Mouse (Mus musculus): Measurements from ENCODE around the gene Gprin1. TPM values are rescaled to one million over a fixed set of nuclear protein-coding genes. Genes with fewer than 3 reads are reported as not detected.

The Gprin1 gene
- polyA plus RNA-seq, 1 experiment from 2014 or later = not detected

- H3K4me1 ChIP-seq (ENCODE audit: insufficient read depth) = peaks cover 41% of the 10 kb centered on the region
Observed at GRCm38 (mm10) chr13:54690151-54690740, 59.4 kb downstream of the Gprin1 start.

DNA sequence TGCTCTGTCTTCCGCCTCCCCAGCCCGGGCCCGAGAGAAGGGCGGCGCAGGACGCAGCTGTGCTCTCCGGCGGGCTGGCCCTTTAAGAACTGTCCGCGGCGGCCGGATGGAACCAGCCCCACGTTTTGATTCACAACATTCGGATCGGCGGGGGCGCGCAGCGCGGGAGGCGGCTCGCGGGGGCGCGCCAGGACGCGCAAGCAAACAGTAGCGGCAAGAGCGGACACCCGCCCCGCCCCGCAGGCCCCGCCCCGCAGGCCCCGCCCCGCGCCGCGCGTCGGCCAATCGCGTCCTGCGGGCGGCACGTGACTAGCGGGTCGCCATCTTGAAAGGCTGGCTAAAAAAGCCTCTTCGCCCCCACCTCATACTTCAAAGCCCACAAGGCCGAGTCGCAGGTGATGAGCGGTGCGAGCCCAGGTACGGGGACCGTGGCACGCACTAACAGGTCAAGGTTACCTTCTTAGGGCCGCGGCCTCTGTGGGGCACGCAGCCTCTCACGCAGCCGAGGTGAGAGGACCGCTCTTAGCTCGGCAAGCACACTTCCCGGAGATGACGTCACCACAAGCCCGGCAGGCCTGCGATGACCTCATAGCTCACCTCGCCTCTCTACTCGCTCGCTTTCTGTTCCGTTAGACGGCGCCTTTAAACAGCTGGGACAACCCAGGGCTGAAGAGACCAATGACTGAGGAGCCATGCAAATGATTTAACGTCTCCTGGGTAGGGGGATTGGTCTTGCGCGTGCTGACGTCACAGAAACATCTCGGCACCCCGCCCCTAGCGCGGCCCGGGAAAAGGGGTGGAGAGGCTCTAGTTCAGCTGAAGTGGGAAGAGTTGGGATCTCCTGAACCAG is 61.9 kb downstream of the Gprin1 start:
- under 1% methylated on average over 78 of the region's 82 CpGs for WGBS (ENCODE audit: insufficient replicate concordance)
- H3K9me3 ChIP-seq (ENCODE audit: low read length) = no peaks in the 10 kb centered on the region
- TF ChIP-seq EP300 (IDR thresholded peaks at IDR 0.05; ENCODE audit: low read depth) (no peak; the same call in 1 of the 2 replicates), CTCF (IDR thresholded peaks at IDR 0.05; ENCODE audit: low read depth) (no peak)
- H3K4me1 ChIP-seq (ENCODE audit: insufficient read depth) = peaks cover 47% of the 10 kb centered on the region
- peak overlapping the region; percentile 91 for H3K9ac ChIP-seq (replicated peaks)
- peak overlapping the region; percentile 90 for H3K4me3 ChIP-seq (ENCODE audit: low read depth, low read length)
- H3K36me3 ChIP-seq (replicated peaks; ENCODE audit: insufficient read depth, low read length) = peaks cover 13% of the 10 kb centered on the region
- DNase-seq = peak; percentile 99
- H3K4me2 ChIP-seq (ENCODE audit: low read depth, low read length) = peak overlapping the region; percentile 80
- no peaks in the 10 kb centered on the region for H3K27me3 ChIP-seq (ENCODE audit: insufficient read depth, low read length)
- H3K27ac ChIP-seq (ENCODE audit: low read depth) = peak overlapping the region; percentile 99
- peak; percentile 88 for ATAC-seq

More at GRCm38 (mm10) chr13:54690151-54690740, 59.4 kb downstream of the Gprin1 start:
- Histone ChIP-seq H3K4me3 (ENCODE audit: low read depth, low read length) (no peak overlapping the region), H3K9ac (replicated peaks) (0 out of 2 replicates have a peak overlapping the region, but pooled peaks have one; percentile 12), H3K4me2 (ENCODE audit: low read depth, low read length) (no peak overlapping the region), H3K9me3 (ENCODE audit: low read length) (no peaks in the 10 kb centered on the region), H3K36me3 (replicated peaks; ENCODE audit: insufficient read depth, low read length) (no peaks in the 10 kb centered on the region), H3K27me3 (ENCODE audit: insufficient read depth, low read length) (no peaks in the 10 kb centered on the region), H3K27ac (ENCODE audit: low read depth) (no peak overlapping the region)
- WGBS (ENCODE audit: insufficient replicate concordance) = 90% methylated on average over 8 of the region's 8 CpGs
- DNase-seq = no peak
- ATAC-seq = no peak
- TF ChIP-seq EP300 (IDR thresholded peaks at IDR 0.05; ENCODE audit: low read depth) (no peak), CTCF (IDR thresholded peaks at IDR 0.05; ENCODE audit: low read depth) (no peak)

GRCm38 (mm10) chr13:54687096-54687495 is 62.6 kb downstream of the Gprin1 start:
- peaks cover 40% of the 10 kb centered on the region for H3K4me1 ChIP-seq (ENCODE audit: insufficient read depth)
- peak overlapping the region; percentile 99 for H3K27ac ChIP-seq (ENCODE audit: low read depth)
- H3K9me3 ChIP-seq (ENCODE audit: low read length) = no peaks in the 10 kb centered on the region
- H3K4me2 ChIP-seq (ENCODE audit: low read depth, low read length) = peak overlapping the region; percentile 80
- TF ChIP-seq EP300 (IDR thresholded peaks at IDR 0.05; ENCODE audit: low read depth) (no peak), CTCF (IDR thresholded peaks at IDR 0.05; ENCODE audit: low read depth) (no peak)
- H3K27me3 ChIP-seq (ENCODE audit: insufficient read depth, low read length) = no peaks in the 10 kb centered on the region
- peaks cover 20% of the 10 kb centered on the region for H3K36me3 ChIP-seq (replicated peaks; ENCODE audit: insufficient read depth, low read length)
- H3K9ac ChIP-seq (replicated peaks) = peak overlapping the region; percentile 91
- DNase-seq = peak; percentile 79
- WGBS (ENCODE audit: insufficient replicate concordance) = 0% methylated on average over 31 of the region's 35 CpGs
- peak overlapping the region; percentile 90 for H3K4me3 ChIP-seq (ENCODE audit: low read depth, low read length)
- peak; percentile 41 for ATAC-seq

Other genes starting within 250 kb of the Gprin1 start
- gene Simc1, start 246.1 kb downstream of the Gprin1 start, polyA plus RNA-seq (2015; fragmentation: Nextera tagmentation; extraction: Ambion mirVana) = 1.5 TPM in 2 replicates
- 40.9 and 41.6 TPM in 2 replicates for gene 4833439L19Rik, start 184.4 kb downstream of the Gprin1 start, polyA plus RNA-seq (2015; fragmentation: Nextera tagmentation; extraction: Ambion mirVana)
- 7.0 and 7.1 TPM in 2 replicates for gene Arl10, start 174.9 kb downstream of the Gprin1 start, polyA plus RNA-seq (2015; fragmentation: Nextera tagmentation; extraction: Ambion mirVana)
- 41.1 and 42.3 TPM in 2 replicates for gene Nop16, start 159.8 kb downstream of the Gprin1 start, polyA plus RNA-seq (2015; fragmentation: Nextera tagmentation; extraction: Ambion mirVana)
- gene Higd2a, start 159.7 kb downstream of the Gprin1 start, polyA plus RNA-seq (2015; fragmentation: Nextera tagmentation; extraction: Ambion mirVana) = 169 and 176 TPM in 2 replicates
- gene Cltb, start 138.5 kb downstream of the Gprin1 start, polyA plus RNA-seq (2015; fragmentation: Nextera tagmentation; extraction: Ambion mirVana) = 29.0 and 30.2 TPM in 2 replicates
- gene Faf2, start 128.1 kb downstream of the Gprin1 start, polyA plus RNA-seq (2015; fragmentation: Nextera tagmentation; extraction: Ambion mirVana) = 27.8 and 28.1 TPM in 2 replicates
- gene Rnf44, start 56.0 kb downstream of the Gprin1 start, polyA plus RNA-seq (2015; fragmentation: Nextera tagmentation; extraction: Ambion mirVana) = 26.2 and 28.2 TPM in 2 replicates
- gene Cdhr2, start 48.4 kb downstream of the Gprin1 start, polyA plus RNA-seq (2015; fragmentation: Nextera tagmentation; extraction: Ambion mirVana) = 7.0 TPM in 2 replicates
- gene Sncb, start 16.7 kb upstream of the Gprin1 start, polyA plus RNA-seq (2015; fragmentation: Nextera tagmentation; extraction: Ambion mirVana) = not detected in 2 replicates
- gene Eif4e1b, start 34.1 kb upstream of the Gprin1 start, polyA plus RNA-seq (2015; fragmentation: Nextera tagmentation; extraction: Ambion mirVana) = not detected in 2 replicates
- gene Tspan17, start 39.5 kb upstream of the Gprin1 start, polyA plus RNA-seq (2015; fragmentation: Nextera tagmentation; extraction: Ambion mirVana) = 2.1 and 2.2 TPM in 2 replicates
- 0.55 and 0.56 TPM in 2 replicates for gene Unc5a, start 199.5 kb upstream of the Gprin1 start, polyA plus RNA-seq (2015; fragmentation: Nextera tagmentation; extraction: Ambion mirVana)